Mouse (Mus musculus): ENCODE measurements around the gene Prmt8.

- TF ChIP-seq POLR2A (IDR thresholded peaks at IDR 0.05; ENCODE audit: low read depth, low read length) (no peak), CTCF (IDR thresholded peaks at IDR 0.05; ENCODE audit: extremely low read depth, insufficient read depth, insufficient read length, insufficient replicate concordance) (no peak)
Measured at GRCm38 (mm10) chr6:127657152-127657551, 112.1 kb downstream of the Prmt8 start.
